ENCODE assay signal across 20 mouse cellular contexts in genomic region chr3:125675211-125675896, GRCm38 (mm10).
"Had no signal": no experiment of that assay in that cellular context is flagged by ENCODE, and none has a peak within 500 bp of the region (broad histone marks: within the 10 kb centered on the region; RNA-seq: fewer than 3 reads in every experiment).

No protein-coding gene starts in this region.

- H3K27me3 ChIP-seq: lung, embryonic 15.5 days; megakaryocyte, embryonic 14.5 days; midbrain, embryonic 12.5 days; midbrain, embryonic 15.5 days; neural tube, embryonic 13.5 days; neural tube, embryonic 15.5 days had no signal

- H3K4me2 ChIP-seq: lung, embryonic 15.5 days; midbrain, embryonic 12.5 days; midbrain, embryonic 15.5 days; neural tube, embryonic 13.5 days; neural tube, embryonic 15.5 days had no signal

- H3K4me3 ChIP-seq: lung, embryonic 15.5 days; megakaryocyte, embryonic 14.5 days; midbrain, embryonic 12.5 days; midbrain, embryonic 15.5 days; neural tube, embryonic 13.5 days; neural tube, embryonic 15.5 days had no signal

- H3K27ac ChIP-seq: lung, embryonic 15.5 days; macrophage; midbrain, embryonic 12.5 days; midbrain, embryonic 15.5 days; neural tube, embryonic 15.5 days had no signal

- DNase-seq: liver, postnatal 0 days; lung, adult 2 months; lung, postnatal 14 days; lung, postnatal 36 days; retina, postnatal 1 day; right cerebral cortex, adult 18-20 months; right cerebral cortex, postnatal 25 days; right cerebral cortex, postnatal 4 days; spleen, adult 18-20 months; thymus, adult 18-20 months; thymus, postnatal 14 days; thymus, postnatal 36 days had no signal

- H3K9ac ChIP-seq: liver, postnatal 0 days; lung, embryonic 15.5 days; midbrain, embryonic 12.5 days; midbrain, embryonic 15.5 days; neural tube, embryonic 13.5 days; neural tube, embryonic 15.5 days had no signal

- H3K36me3 ChIP-seq: lung, embryonic 15.5 days; midbrain, embryonic 12.5 days; midbrain, embryonic 15.5 days; neural tube, embryonic 13.5 days; neural tube, embryonic 15.5 days had no signal

- H3K4me1 ChIP-seq: lung, embryonic 15.5 days; megakaryocyte, embryonic 14.5 days had no signal

- H3K9me3 ChIP-seq: lung, embryonic 15.5 days; midbrain, embryonic 12.5 days; midbrain, embryonic 15.5 days; neural tube, embryonic 13.5 days; neural tube, embryonic 15.5 days had no signal

- ATAC-seq: liver, postnatal 0 days; lung, postnatal 0 days; midbrain, embryonic 15.5 days had no signal
